Mouse (Mus musculus): ENCODE results near the gene Acap1.

Acap1 gene

GRCm38 (mm10) chr11:69836703-69837576, 58.4 kb downstream of the Acap1 start:
- no peak for DNase-seq (ENCODE audit: low spot score)

GRCm38 (mm10) chr11:69835966-69836335, 59.4 kb downstream of the Acap1 start:
- DNase-seq (ENCODE audit: low spot score), result no peak

GRCm38 (mm10) chr11:69835326-69835965, 59.9 kb downstream of the Acap1 start:
- DNase-seq (ENCODE audit: low spot score), result no peak

GRCm38 (mm10) chr11:69834001-69834549, 61.3 kb downstream of the Acap1 start:
- no peak for DNase-seq (ENCODE audit: low spot score)

GRCm38 (mm10) chr11:69833554-69833953, 61.8 kb downstream of the Acap1 start:
- no peak for DNase-seq (ENCODE audit: low spot score)
